Mouse (Mus musculus) left cerebral cortex, adult 2 months (tissue): ENCODE data around the gene Gnmt. TPM values are rescaled to one million over a fixed set of nuclear protein-coding genes. Genes with fewer than 3 reads are reported as not detected.

Experiments
- DNase-seq, 2 experiments: peaks; one replicate each; pipeline ENCODE4 v3.0.0; 2021 to 2022; ENCODE audit warnings: low spot score in 2 of 2, mixed read lengths in 1 of 2; ENCODE audit errors: extremely low spot score in 1 of 2
- H3K27ac ChIP-seq: fragments of 200-600 bp; 2 replicates; pipeline ENCODE4 v1.8.1; 2022
- H3K4me3 ChIP-seq: fragments of 200-600 bp; 2 replicates; pipeline ENCODE4 v1.8.1; 2022
- CTCF ChIP-seq: fragments of 200-600 bp; IDR thresholded peaks from 2 replicates; pipeline ENCODE4 v1.8.1; 2022; ENCODE audit warnings: antibody characterized with exemption, mild to moderate bottlenecking, moderate library complexity
- intact Hi-C: fragments of 180-260 bp; cut with DNase I; formaldehyde crosslinking; loops from one replicate; pipeline ENCODE4 v1.15.1; 2025
- total RNA-seq, 2 experiments: library from RNA; stranded (reverse); gene quantifications; 2 replicates each; pipeline ENCODE4 v1.2.3; 2021

Gene Gnmt
- total RNA-seq, 2 experiments from 2014 or later, result 0.70 to 2.1 TPM

GRCm38 (mm10) chr17:46711612-46712271, 17.2 kb downstream of the Gnmt start:
- peak overlapping the region; percentile 86 for H3K27ac ChIP-seq
- no peak for TF ChIP-seq CTCF
- no peak for DNase-seq
- intact Hi-C loops, result loop anchor here (1.0 to 2.0 kb wide), 2 partner anchors 31 to 67 kb away; partner anchors contain the start of gene Klhdc3
- H3K4me3 ChIP-seq, result peak overlapping the region; percentile 85

GRCm38 (mm10) chr17:46710959-46711597, 17.9 kb downstream of the Gnmt start, which contains the start of gene Pex6:
Pex6 (plus strand) TSS chr17:46711463.
- TF ChIP-seq CTCF, result no peak
- DNase-seq, result peak; percentile 90
- peak within 1 kb of the TSS; percentile 86 for H3K27ac ChIP-seq

GRCm38 (mm10) chr17:46706375-46707089, 22.4 kb downstream of the Gnmt start:
- intact Hi-C loops, result no loop called here
- no peak for TF ChIP-seq CTCF
- no peak for DNase-seq
- Histone ChIP-seq H3K27ac (no peak overlapping the region), H3K4me3 (no peak overlapping the region)

More at GRCm38 (mm10) chr17:46710959-46711597, 17.9 kb downstream of the Gnmt start, which contains the start of gene Pex6:
- intact Hi-C loops, result loop anchor here (1.0 kb wide), 1 partner anchor 31 kb away; the partner anchor contains the start of gene Klhdc3
- H3K4me3 ChIP-seq, result peak within 1 kb of the TSS; percentile 85

GRCm38 (mm10) chr17:46704887-46705835, 23.8 kb downstream of the Gnmt start, which contains the start of gene Ppp2r5d:
Ppp2r5d (minus strand) TSS chr17:46705111.
- Histone ChIP-seq H3K27ac (peak within 1 kb of the TSS; percentile 87), H3K4me3 (peak within 1 kb of the TSS; percentile 88)
- TF ChIP-seq CTCF, result no peak; the same call in 1 of the 2 replicates
- peak; percentile 93 to 96 for DNase-seq
- intact Hi-C loops, result loop anchor here (2.0 to 5.0 kb wide), 2 partner anchors 24 to 153 kb away; partner anchors contain the start of gene Klhdc3

GRCm38 (mm10) chr17:46703971-46704886, 24.7 kb downstream of the Gnmt start:
- H3K27ac ChIP-seq, result peak overlapping the region; percentile 87
- H3K4me3 ChIP-seq, result peak overlapping the region; percentile 88
- intact Hi-C loops, result loop anchor here (2.0 to 5.0 kb wide), 2 partner anchors 23 to 152 kb away; partner anchors contain the start of gene Klhdc3
- DNase-seq, result no peak
- no peak for TF ChIP-seq CTCF

GRCm38 (mm10) chr17:46702506-46702905, 26.5 kb downstream of the Gnmt start:
- no peak for TF ChIP-seq CTCF
- Histone ChIP-seq H3K27ac (no peak overlapping the region), H3K4me3 (no peak overlapping the region; the same call in 1 of the 2 replicates)
- intact Hi-C loops, result loop anchor here (5.0 kb wide), 1 partner anchor 150 kb away; no protein-coding TSS in a partner anchor
- no peak for DNase-seq

- TF ChIP-seq CTCF, result no peak
- no peak for DNase-seq
Measured at GRCm38 (mm10) chr17:46702100-46702499, 26.9 kb downstream of the Gnmt start.

GRCm38 (mm10) chr17:46701489-46701888, 27.5 kb downstream of the Gnmt start:
- DNase-seq, result no peak
- no peak for TF ChIP-seq CTCF
- peak overlapping the region; percentile 13; the same call in 1 of the 2 replicates for H3K27ac ChIP-seq
- peak overlapping the region; percentile 11 for H3K4me3 ChIP-seq
- intact Hi-C loops, result loop anchor here (5.0 kb wide), 1 partner anchor 149 kb away; no protein-coding TSS in a partner anchor

More at GRCm38 (mm10) chr17:46702100-46702499, 26.9 kb downstream of the Gnmt start:
- H3K27ac ChIP-seq, result peak overlapping the region; percentile 0; the same call in 1 of the 2 replicates
- H3K4me3 ChIP-seq, result peak overlapping the region; percentile 21
- intact Hi-C loops, result loop anchor here (5.0 kb wide), 1 partner anchor 150 kb away; no protein-coding TSS in a partner anchor

- Histone ChIP-seq H3K27ac (no peak overlapping the region), H3K4me3 (no peak overlapping the region)
- no peak for DNase-seq
- no peak for TF ChIP-seq CTCF
- intact Hi-C loops, result loop anchor here (5.0 kb wide), 1 partner anchor 148 kb away; no protein-coding TSS in a partner anchor
Measured at GRCm38 (mm10) chr17:46699912-46700311, 29.1 kb downstream of the Gnmt start.
